10 mouse cellular contexts compared by ENCODE assay signal in genomic region chr8:80872688-80873087, GRCm38 (mm10). TPM values are rescaled to one million over a fixed set of nuclear protein-coding genes. Genes with fewer than 3 reads are reported as not detected.
DNase-seq lines count a peak whose midpoint lies in the region; ATAC-seq and TF ChIP-seq lines count a peak whose summit lies in the region.
"Had no signal": no experiment of that assay in that cellular context is flagged by ENCODE, and none has a peak within 500 bp of the region (broad histone marks: within the 10 kb centered on the region; RNA-seq: fewer than 3 reads in every experiment).

No protein-coding gene starts in this region.

- H3K4me3 ChIP-seq in forebrain, embryonic 14.5 days (ENCODE audit: low read depth, low read length) = no peak overlapping the region
- H3K4me3 ChIP-seq in forebrain, postnatal 0 days (ENCODE audit: low read depth, low read length) = no peak overlapping the region
- H3K4me3 ChIP-seq in intestine, embryonic 14.5 days (ENCODE audit: low read depth, low read length) = no peak overlapping the region
- H3K4me3 ChIP-seq in intestine, postnatal 0 days (ENCODE audit: low read depth, low read length) = no peak overlapping the region
- H3K4me3 ChIP-seq in hindbrain, postnatal 0 days (ENCODE audit: low read length) = no peak overlapping the region

- H3K36me3 ChIP-seq in forebrain, embryonic 14.5 days (ENCODE audit: control insufficient read depth, insufficient read depth, low read length) = no peaks in the 10 kb centered on the region
- H3K36me3 ChIP-seq in forebrain, postnatal 0 days (ENCODE audit: insufficient read depth) = no peaks in the 10 kb centered on the region
- H3K36me3 ChIP-seq in intestine, embryonic 14.5 days (ENCODE audit: control insufficient read depth, insufficient read depth, low read length) = no peaks in the 10 kb centered on the region
- no peaks in the 10 kb centered on the region for H3K36me3 ChIP-seq in intestine, postnatal 0 days (ENCODE audit: control insufficient read depth, insufficient read depth)
- H3K36me3 ChIP-seq in hindbrain, postnatal 0 days (ENCODE audit: insufficient read depth, low read length) = no peaks in the 10 kb centered on the region

- DNase-seq in forebrain, embryonic 14.5 days (ENCODE audit: low spot score) = no peak
- DNase-seq in forebrain, postnatal 0 days = no peak
- DNase-seq in intestine, embryonic 14.5 days (ENCODE audit: low spot score) = no peak
- DNase-seq in brain, embryonic 14.5 days (ENCODE audit: low read depth) = peak; percentile 35
- peak; percentile 58 for DNase-seq in hindbrain, postnatal 0 days (ENCODE audit: low spot score)
- DNase-seq in embryo, embryonic 10 days (ENCODE audit: low spot score) = no peak
- no peak for DNase-seq in kidney, postnatal 10 days
- DNase-seq: adrenal gland, adult 2 months had no signal

- ATAC-seq in forebrain, embryonic 14.5 days = no peak
- ATAC-seq in forebrain, postnatal 0 days = no peak
- ATAC-seq in intestine, embryonic 14.5 days (replicated peaks; ENCODE audit: low FRiP score, low TSS enrichment, low read depth) = no peak
- no peak for ATAC-seq in intestine, postnatal 0 days
- ATAC-seq in hindbrain, postnatal 0 days = peak; percentile 82
- ATAC-seq: inflammation-experienced regulatory T-cells, adult 6 months had no signal

- H3K4me1 ChIP-seq in forebrain, embryonic 14.5 days (ENCODE audit: control insufficient read depth, insufficient read depth, low read length) = peaks cover 28% of the 10 kb centered on the region
- H3K4me1 ChIP-seq in forebrain, postnatal 0 days (ENCODE audit: insufficient read depth) = 0 out of 2 replicates have a peak, but pooled peaks cover 4% of the 10 kb centered on the region
- H3K4me1 ChIP-seq in intestine, embryonic 14.5 days (replicated peaks; ENCODE audit: control insufficient read depth, insufficient read depth, low read length) = peaks cover 50% of the 10 kb centered on the region
- peaks cover 19% of the 10 kb centered on the region for H3K4me1 ChIP-seq in intestine, postnatal 0 days (replicated peaks; ENCODE audit: control insufficient read depth, insufficient read depth, low read length)
- peaks cover 11% of the 10 kb centered on the region; the same call in 1 of the 2 replicates for H3K4me1 ChIP-seq in hindbrain, postnatal 0 days (ENCODE audit: insufficient read depth, low read length)

- no peaks in the 10 kb centered on the region for H3K27me3 ChIP-seq in forebrain, embryonic 14.5 days (replicated peaks; ENCODE audit: control insufficient read depth, insufficient read depth, low read length)
- no peaks in the 10 kb centered on the region for H3K27me3 ChIP-seq in forebrain, postnatal 0 days (ENCODE audit: insufficient read depth, low read length)
- H3K27me3 ChIP-seq in intestine, embryonic 14.5 days (replicated peaks; ENCODE audit: control insufficient read depth, insufficient read depth, low read length) = no peaks in the 10 kb centered on the region
- no peaks in the 10 kb centered on the region for H3K27me3 ChIP-seq in intestine, postnatal 0 days (replicated peaks; ENCODE audit: control insufficient read depth, insufficient read depth, low read length)
- H3K27me3 ChIP-seq in hindbrain, postnatal 0 days (ENCODE audit: insufficient read depth, low read length) = no peaks in the 10 kb centered on the region

- 18% methylated on average over 4 of the region's 4 CpGs for WGBS in forebrain, embryonic 14.5 days
- WGBS in forebrain, postnatal 0 days = 25% methylated on average over 4 of the region's 4 CpGs
- WGBS in intestine, embryonic 14.5 days = 51% methylated on average over 4 of the region's 4 CpGs
- 47% methylated on average over 4 of the region's 4 CpGs for WGBS in intestine, postnatal 0 days
- WGBS in hindbrain, postnatal 0 days = 27% methylated on average over 4 of the region's 4 CpGs

- TF ChIP-seq CTCF in forebrain, postnatal 0 days (IDR thresholded peaks at IDR 0.05; ENCODE audit: low read depth) = no peak
- TF ChIP-seq CTCF in intestine, postnatal 0 days (IDR thresholded peaks at IDR 0.05; ENCODE audit: low read depth) = no peak
- TF ChIP-seq CTCF in brain, embryonic 14.5 days (IDR thresholded peaks at IDR 0.05; ENCODE audit: borderline replicate concordance, extremely low read depth, insufficient read depth, insufficient read length) = no peak
- no peak for TF ChIP-seq CTCF in hindbrain, postnatal 0 days (IDR thresholded peaks at IDR 0.05; ENCODE audit: low read depth)

- TF ChIP-seq POLR2A in brain, embryonic 14.5 days (IDR thresholded peaks at IDR 0.05; ENCODE audit: borderline replicate concordance, extremely low read depth, insufficient read depth, insufficient read length, poor library complexity, severe bottlenecking) = no peak

- H3K9me3 ChIP-seq in forebrain, embryonic 14.5 days (replicated peaks; ENCODE audit: control insufficient read depth, low read length) = no peaks in the 10 kb centered on the region
- H3K9me3 ChIP-seq in forebrain, postnatal 0 days (ENCODE audit: low read length) = no peaks in the 10 kb centered on the region
- no peaks in the 10 kb centered on the region for H3K9me3 ChIP-seq in intestine, embryonic 14.5 days (ENCODE audit: control insufficient read depth, low read length)
- H3K9me3 ChIP-seq in intestine, postnatal 0 days (ENCODE audit: control insufficient read depth) = no peaks in the 10 kb centered on the region
- no peaks in the 10 kb centered on the region for H3K9me3 ChIP-seq in hindbrain, postnatal 0 days (ENCODE audit: low read length)

- H3K4me2 ChIP-seq in forebrain, embryonic 14.5 days (ENCODE audit: low read length) = no peak overlapping the region
- no peak overlapping the region for H3K4me2 ChIP-seq in forebrain, postnatal 0 days (ENCODE audit: low read depth)
- H3K4me2 ChIP-seq in intestine, embryonic 14.5 days (ENCODE audit: low read length) = no peak overlapping the region
- no peak overlapping the region for H3K4me2 ChIP-seq in intestine, postnatal 0 days (replicated peaks; ENCODE audit: low read depth)
- no peak overlapping the region for H3K4me2 ChIP-seq in hindbrain, postnatal 0 days (ENCODE audit: low read depth, low read length)

- H3K9ac ChIP-seq in forebrain, embryonic 14.5 days (ENCODE audit: low read length) = 0 out of 2 replicates have a peak overlapping the region, but pooled peaks have one; percentile 32
- H3K9ac ChIP-seq in forebrain, postnatal 0 days = no peak overlapping the region
- H3K9ac ChIP-seq in intestine, embryonic 14.5 days (ENCODE audit: low read length) = no peak overlapping the region
- H3K9ac ChIP-seq in intestine, postnatal 0 days (ENCODE audit: low read depth, low read length) = no peak overlapping the region
- no peak overlapping the region for H3K9ac ChIP-seq in hindbrain, postnatal 0 days (replicated peaks; ENCODE audit: low read length)

- H3K27ac ChIP-seq in forebrain, embryonic 14.5 days (ENCODE audit: low read depth, low read length) = no peak overlapping the region
- no peak overlapping the region for H3K27ac ChIP-seq in forebrain, postnatal 0 days (ENCODE audit: low read depth, low read length)
- 0 out of 2 replicates have a peak overlapping the region, but pooled peaks have one; percentile 38 for H3K27ac ChIP-seq in intestine, embryonic 14.5 days (ENCODE audit: low read depth)
- H3K27ac ChIP-seq in intestine, postnatal 0 days (ENCODE audit: low read depth, low read length) = no peak overlapping the region; the same call in 1 of the 2 replicates
- H3K27ac ChIP-seq in hindbrain, postnatal 0 days = peak overlapping the region; percentile 41; the same call in 1 of the 2 replicates

RNA-seq across cellular contexts. Expression of gene Gab1, which starts 7.6 kb away (rescaled TPM):
- polyA plus RNA-seq in forebrain, embryonic 14.5 days (2014; fragmentation: Nextera tagmentation; extraction: Ambion mirVana) = 15.4 and 15.8 TPM in 2 replicates
- total RNA-seq in forebrain, postnatal 0 days (2014; rRNA removed) = 10.7 and 15.7 TPM in 2 replicates
- polyA plus RNA-seq in forebrain, postnatal 0 days (2015; fragmentation: Nextera tagmentation; extraction: Ambion mirVana) = 7.5 and 9.8 TPM in 2 replicates
- 23.1 and 23.9 TPM in 2 replicates for polyA plus RNA-seq in intestine, embryonic 14.5 days (2014; fragmentation: Nextera tagmentation; extraction: Ambion mirVana)
- 8.9 and 9.1 TPM in 2 replicates for polyA plus RNA-seq in intestine, postnatal 0 days (2015; fragmentation: Nextera tagmentation; extraction: Ambion mirVana)
- polyA plus RNA-seq in brain, embryonic 14.5 days (2012; rRNA removed) = 23.7 and 26.5 TPM in 2 replicates
- 32.1 and 32.7 TPM in 2 replicates for total RNA-seq in hindbrain, postnatal 0 days (2014; rRNA removed)
- 14.0 TPM in 2 replicates for polyA plus RNA-seq in hindbrain, postnatal 0 days (2015; fragmentation: Nextera tagmentation; extraction: Ambion mirVana)
- polyA plus RNA-seq: inflammation-experienced regulatory T-cells, adult 6 months had no signal

Comparison
In these comparisons a context has a peak if more than half of its experiments do, and no peak if none do; other contexts are left out.
1. H3K27ac ChIP-seq: peak in intestine, embryonic 14.5 days (single experiment) and hindbrain, postnatal 0 days (single experiment); none in forebrain, embryonic 14.5 days (single experiment), forebrain, postnatal 0 days (single experiment) and intestine, postnatal 0 days (single experiment).
2. DNase-seq: peak in brain, embryonic 14.5 days (single experiment) and hindbrain, postnatal 0 days (single experiment); none in forebrain, embryonic 14.5 days (single experiment), forebrain, postnatal 0 days (single experiment), intestine, embryonic 14.5 days (single experiment), embryo, embryonic 10 days (single experiment) and kidney, postnatal 10 days (single experiment).